ENCODE assay signal across 11 mouse cellular contexts in the genomic region with DNA sequence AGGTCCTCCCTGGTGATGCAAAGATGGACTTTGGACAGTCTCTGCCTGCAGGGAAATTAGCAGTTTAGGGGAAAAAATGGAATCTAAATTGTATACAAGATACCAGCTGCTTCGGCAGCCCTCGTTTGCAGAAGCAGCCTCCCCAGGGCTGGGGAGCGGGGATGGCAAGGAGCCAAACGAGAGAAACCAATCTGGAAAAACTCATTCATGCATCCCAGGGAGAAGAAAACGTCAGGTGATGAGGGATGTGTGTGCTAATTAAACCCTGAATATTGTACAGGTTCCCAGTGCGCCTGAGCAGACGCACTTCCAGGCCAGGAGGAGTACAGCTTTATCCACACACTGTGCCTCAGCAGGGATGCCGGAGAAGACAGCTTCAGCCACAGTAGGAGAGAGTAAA. TPM values are rescaled to one million over a fixed set of nuclear protein-coding genes. Genes with fewer than 3 reads are reported as not detected.
DNase-seq lines count a peak whose midpoint lies in the region; ATAC-seq and TF ChIP-seq lines count a peak whose summit lies in the region.
"Had no signal": no experiment of that assay in that cellular context is flagged by ENCODE, and none has a peak within 500 bp of the region (broad histone marks: within the 10 kb centered on the region; RNA-seq: fewer than 3 reads in every experiment).

No protein-coding gene starts in this region.

- WGBS in embryonic facial prominence, embryonic 13.5 days: 34% methylated on average over 8 of the region's 8 CpGs
- 60% methylated on average over 8 of the region's 8 CpGs for WGBS in embryonic facial prominence, embryonic 10.5 days
- 37% methylated on average over 8 of the region's 8 CpGs for WGBS in intestine, postnatal 0 days
- 19% methylated on average over 8 of the region's 8 CpGs for WGBS in neural tube, embryonic 14.5 days

- peaks cover 27% of the 10 kb centered on the region for H3K4me1 ChIP-seq in embryonic facial prominence, embryonic 13.5 days
- H3K4me1 ChIP-seq in embryonic facial prominence, embryonic 10.5 days: peaks cover 31% of the 10 kb centered on the region
- no peaks in the 10 kb centered on the region; the same call in none of the 2 replicates for H3K4me1 ChIP-seq in intestine, postnatal 0 days (replicated peaks; ENCODE audit: control insufficient read depth, insufficient read depth, low read length)
- H3K4me1 ChIP-seq in neural tube, embryonic 14.5 days (ENCODE audit: control insufficient read depth, insufficient read depth, low read length): peaks cover 25% of the 10 kb centered on the region

- H3K9me3 ChIP-seq in embryonic facial prominence, embryonic 13.5 days: no peaks in the 10 kb centered on the region
- H3K9me3 ChIP-seq in embryonic facial prominence, embryonic 10.5 days: no peaks in the 10 kb centered on the region
- H3K9me3 ChIP-seq in intestine, postnatal 0 days (ENCODE audit: control insufficient read depth): no peaks in the 10 kb centered on the region
- no peaks in the 10 kb centered on the region for H3K9me3 ChIP-seq in neural tube, embryonic 14.5 days (ENCODE audit: control insufficient read depth, low read length)
- H3K9me3 ChIP-seq: heart, embryonic 12.5 days had no signal

- H3K4me2 ChIP-seq in embryonic facial prominence, embryonic 13.5 days: no peak overlapping the region
- 0 out of 2 replicates have a peak overlapping the region, but pooled peaks have one; percentile 3 for H3K4me2 ChIP-seq in intestine, postnatal 0 days (replicated peaks; ENCODE audit: low read depth)
- peak overlapping the region; percentile 93 for H3K4me2 ChIP-seq in neural tube, embryonic 14.5 days (ENCODE audit: low read depth, low read length)
- H3K4me2 ChIP-seq: heart, embryonic 12.5 days had no signal

- no peaks in the 10 kb centered on the region; the same call in 1 of the 2 replicates for H3K27me3 ChIP-seq in embryonic facial prominence, embryonic 13.5 days
- H3K27me3 ChIP-seq in embryonic facial prominence, embryonic 10.5 days (replicated peaks; ENCODE audit: low read depth, poor library complexity, severe bottlenecking): peaks cover 38% of the 10 kb centered on the region
- H3K27me3 ChIP-seq in intestine, postnatal 0 days (replicated peaks; ENCODE audit: control insufficient read depth, insufficient read depth, low read length): peaks cover 13% of the 10 kb centered on the region
- H3K27me3 ChIP-seq in neural tube, embryonic 14.5 days (ENCODE audit: control insufficient read depth, insufficient read depth, low read length): no peaks in the 10 kb centered on the region

- H3K27ac ChIP-seq in embryonic facial prominence, embryonic 13.5 days: 0 out of 2 replicates have a peak overlapping the region, but pooled peaks have one; percentile 2
- no peak overlapping the region for H3K27ac ChIP-seq in embryonic facial prominence, embryonic 10.5 days (replicated peaks)
- no peak overlapping the region for H3K27ac ChIP-seq in intestine, postnatal 0 days (ENCODE audit: low read depth, low read length)
- peak overlapping the region; percentile 70 for H3K27ac ChIP-seq in neural tube, embryonic 14.5 days (ENCODE audit: low read depth, low read length)

- ATAC-seq in embryonic facial prominence, embryonic 13.5 days (ENCODE audit: insufficient number of reproducible peaks, insufficient read depth, low FRiP score, low TSS enrichment, low read depth): no peak
- ATAC-seq in intestine, postnatal 0 days: no peak
- 0 out of 2 replicates have a peak, but pooled peaks have one; percentile 22 for ATAC-seq in neural tube, embryonic 14.5 days (ENCODE audit: low read depth)

- no peak overlapping the region for H3K9ac ChIP-seq in embryonic facial prominence, embryonic 13.5 days
- no peak overlapping the region for H3K9ac ChIP-seq in intestine, postnatal 0 days (ENCODE audit: low read depth, low read length)
- 0 out of 2 replicates have a peak overlapping the region, but pooled peaks have one; percentile 32 for H3K9ac ChIP-seq in neural tube, embryonic 14.5 days (replicated peaks; ENCODE audit: low read depth, low read length)
- H3K9ac ChIP-seq: heart, embryonic 12.5 days had no signal

- no peak for TF ChIP-seq CTCF in intestine, postnatal 0 days (IDR thresholded peaks at IDR 0.05; ENCODE audit: low read depth)

- no peak for DNase-seq in embryonic facial prominence, embryonic 10.5 days (ENCODE audit: low spot score)
- DNase-seq in cerebellum, postnatal 25 days: peak; percentile 56 to 70
- no peak for DNase-seq in kidney, postnatal 14 days
- DNase-seq in kidney, postnatal 4 days: no peak
- DNase-seq in spleen, postnatal 10 days (ENCODE audit: low spot score in 2 of 2): no peak
- DNase-seq: thymus, adult 2 months had no signal

- no peak overlapping the region for H3K4me3 ChIP-seq in embryonic facial prominence, embryonic 13.5 days
- H3K4me3 ChIP-seq in embryonic facial prominence, embryonic 10.5 days: no peak overlapping the region
- H3K4me3 ChIP-seq in intestine, postnatal 0 days (ENCODE audit: low read depth, low read length): no peak overlapping the region
- peak overlapping the region; percentile 79 for H3K4me3 ChIP-seq in neural tube, embryonic 14.5 days (ENCODE audit: low read depth, low read length)
- H3K4me3 ChIP-seq: heart, embryonic 12.5 days; megakaryocyte, embryonic 14.5 days had no signal

- no peaks in the 10 kb centered on the region; the same call in 1 of the 2 replicates for H3K36me3 ChIP-seq in embryonic facial prominence, embryonic 13.5 days
- H3K36me3 ChIP-seq in embryonic facial prominence, embryonic 10.5 days (replicated peaks): no peaks in the 10 kb centered on the region
- H3K36me3 ChIP-seq in intestine, postnatal 0 days (ENCODE audit: control insufficient read depth, insufficient read depth): no peaks in the 10 kb centered on the region
- no peaks in the 10 kb centered on the region for H3K36me3 ChIP-seq in neural tube, embryonic 14.5 days (ENCODE audit: control insufficient read depth, insufficient read depth, low read length)
- H3K36me3 ChIP-seq: heart, embryonic 12.5 days had no signal

RNA-seq across cellular contexts. Expression of a gene that starts 3.3 kb away (rescaled TPM):
- 141 and 143 TPM in 2 replicates for polyA plus RNA-seq in embryonic facial prominence, embryonic 13.5 days (2015; fragmentation: Nextera tagmentation; extraction: Ambion mirVana)
- polyA plus RNA-seq in embryonic facial prominence, embryonic 10.5 days (2016; fragmentation: Nextera tagmentation; extraction: Ambion mirVana): 52.1 and 56.3 TPM in 2 replicates
- 36.3 and 39.2 TPM in 2 replicates for polyA plus RNA-seq in intestine, postnatal 0 days (2015; fragmentation: Nextera tagmentation; extraction: Ambion mirVana)
- polyA plus RNA-seq in neural tube, embryonic 14.5 days (2014; fragmentation: Nextera tagmentation; extraction: Ambion mirVana): 579 and 634 TPM in 2 replicates

RNA-seq across cellular contexts. Expression of a gene that starts 27.0 kb away (rescaled TPM):
- 124 and 131 TPM in 2 replicates for polyA plus RNA-seq in embryonic facial prominence, embryonic 13.5 days (2015; fragmentation: Nextera tagmentation; extraction: Ambion mirVana)
- polyA plus RNA-seq in embryonic facial prominence, embryonic 10.5 days (2016; fragmentation: Nextera tagmentation; extraction: Ambion mirVana): 262 and 280 TPM in 2 replicates
- polyA plus RNA-seq in intestine, postnatal 0 days (2015; fragmentation: Nextera tagmentation; extraction: Ambion mirVana): 32.9 and 33.1 TPM in 2 replicates
- polyA plus RNA-seq in neural tube, embryonic 14.5 days (2014; fragmentation: Nextera tagmentation; extraction: Ambion mirVana): 15.1 and 22.6 TPM in 2 replicates

RNA-seq across cellular contexts. Expression of a gene that starts 29.8 kb away (rescaled TPM):
- 33.8 and 34.4 TPM in 2 replicates for polyA plus RNA-seq in embryonic facial prominence, embryonic 13.5 days (2015; fragmentation: Nextera tagmentation; extraction: Ambion mirVana)
- polyA plus RNA-seq in embryonic facial prominence, embryonic 10.5 days (2016; fragmentation: Nextera tagmentation; extraction: Ambion mirVana): 25.2 and 26.4 TPM in 2 replicates
- polyA plus RNA-seq in intestine, postnatal 0 days (2015; fragmentation: Nextera tagmentation; extraction: Ambion mirVana): 22.7 and 23.9 TPM in 2 replicates
- 40.7 and 42.4 TPM in 2 replicates for polyA plus RNA-seq in neural tube, embryonic 14.5 days (2014; fragmentation: Nextera tagmentation; extraction: Ambion mirVana)

RNA-seq across cellular contexts. Expression of a gene that starts 30.5 kb away (rescaled TPM):
- 93.2 and 93.5 TPM in 2 replicates for polyA plus RNA-seq in embryonic facial prominence, embryonic 13.5 days (2015; fragmentation: Nextera tagmentation; extraction: Ambion mirVana)
- 54.4 and 56.7 TPM in 2 replicates for polyA plus RNA-seq in embryonic facial prominence, embryonic 10.5 days (2016; fragmentation: Nextera tagmentation; extraction: Ambion mirVana)
- polyA plus RNA-seq in intestine, postnatal 0 days (2015; fragmentation: Nextera tagmentation; extraction: Ambion mirVana): 81.2 and 81.6 TPM in 2 replicates
- 54.2 and 58.0 TPM in 2 replicates for polyA plus RNA-seq in neural tube, embryonic 14.5 days (2014; fragmentation: Nextera tagmentation; extraction: Ambion mirVana)

Comparison
In these comparisons a context has a peak if more than half of its experiments do, and no peak if none do; other contexts are left out.
1. H3K27ac ChIP-seq: peak in embryonic facial prominence, embryonic 13.5 days (single experiment) and neural tube, embryonic 14.5 days (single experiment); none in embryonic facial prominence, embryonic 10.5 days (single experiment) and intestine, postnatal 0 days (single experiment).
2. DNase-seq: peak in cerebellum, postnatal 25 days (2 of 2); none in embryonic facial prominence, embryonic 10.5 days (single experiment), kidney, postnatal 14 days (single experiment), kidney, postnatal 4 days (0 of 2) and spleen, postnatal 10 days (0 of 2).